Mouse (Mus musculus): ENCODE results near the gene Akt3. TPM values are rescaled to one million over a fixed set of nuclear protein-coding genes. Genes with fewer than 3 reads are reported as not detected.

The Akt3 gene
- polyA plus RNA-seq, 1 experiment from 2014 or later = 4.7 TPM

GRCm38 (mm10) chr1:176970635-176971478 is 287.1 kb downstream of the Akt3 start:
- Histone ChIP-seq H3K4me1 (no peaks in the 10 kb centered on the region), H3K36me3 (no peaks in the 10 kb centered on the region), H3K27ac (no peak overlapping the region), H3K9ac (no peak overlapping the region), H3K4me3 (replicated peaks) (no peak overlapping the region), H3K27me3 (replicated peaks) (no peaks in the 10 kb centered on the region), H3K9me3 (no peaks in the 10 kb centered on the region), H3K4me2 (no peak overlapping the region)
- WGBS = 70% methylated on average over 16 of the region's 16 CpGs
- no peak for ATAC-seq (ENCODE audit: insufficient read depth, low FRiP score, low read depth)

Other genes with a start within 250 kb of the Akt3 start
- gene Zbtb18, start 184.1 kb upstream of the Akt3 start, polyA plus RNA-seq (2015; fragmentation: Nextera tagmentation; extraction: Ambion mirVana) = 2.2 and 2.7 TPM in 2 replicates